Mouse (Mus musculus): Measurements from ENCODE around the gene Rdh9. TPM values are rescaled to one million over a fixed set of nuclear protein-coding genes. Genes with fewer than 3 reads are reported as not detected.

Rdh9 gene
- polyA plus RNA-seq, 1 experiment from 2014 or later = 0.11 TPM

DNA sequence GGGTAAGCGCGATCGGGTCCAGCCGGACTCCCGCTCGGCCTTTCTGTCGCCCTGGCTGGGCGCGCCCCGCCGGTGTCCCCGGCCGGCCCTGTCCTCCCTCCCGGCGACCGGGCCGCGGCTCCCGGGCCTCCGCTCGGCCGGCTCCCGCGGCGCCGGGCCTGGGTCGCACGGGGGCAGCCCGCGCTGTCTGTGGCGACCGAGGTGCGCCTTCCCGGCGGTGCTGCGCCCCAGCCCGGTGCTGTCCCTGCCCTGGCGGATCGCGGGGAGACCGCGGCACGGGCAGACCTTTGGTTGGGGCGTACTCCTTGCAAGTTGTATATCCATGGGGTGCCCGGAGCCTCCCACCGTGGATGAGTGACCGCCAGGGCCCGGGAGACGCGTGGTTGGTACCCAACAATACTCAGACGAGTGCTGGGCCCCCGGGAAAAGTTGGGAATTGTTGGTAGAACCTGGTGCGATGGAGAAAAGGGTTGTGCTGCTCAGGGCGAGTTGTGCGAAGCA, 36.5 kb upstream of the Rdh9 start:
- Histone ChIP-seq H3K4me2 (peak overlapping the region; percentile 66), H3K4me3 (peak overlapping the region; percentile 93), H3K27ac (peak overlapping the region; percentile 80), H3K4me1 (replicated peaks) (peaks cover 20% of the 10 kb centered on the region), H3K9me3 (replicated peaks) (no peaks in the 10 kb centered on the region), H3K36me3 (peaks cover 32% of the 10 kb centered on the region), H3K27me3 (no peaks in the 10 kb centered on the region), H3K9ac (peak overlapping the region; percentile 96)
- WGBS = under 1% methylated on average over 38 of the region's 55 CpGs
- ATAC-seq (replicated peaks; ENCODE audit: insufficient number of reproducible peaks, insufficient read depth, low FRiP score, low read depth) = peak; percentile 64

DNA sequence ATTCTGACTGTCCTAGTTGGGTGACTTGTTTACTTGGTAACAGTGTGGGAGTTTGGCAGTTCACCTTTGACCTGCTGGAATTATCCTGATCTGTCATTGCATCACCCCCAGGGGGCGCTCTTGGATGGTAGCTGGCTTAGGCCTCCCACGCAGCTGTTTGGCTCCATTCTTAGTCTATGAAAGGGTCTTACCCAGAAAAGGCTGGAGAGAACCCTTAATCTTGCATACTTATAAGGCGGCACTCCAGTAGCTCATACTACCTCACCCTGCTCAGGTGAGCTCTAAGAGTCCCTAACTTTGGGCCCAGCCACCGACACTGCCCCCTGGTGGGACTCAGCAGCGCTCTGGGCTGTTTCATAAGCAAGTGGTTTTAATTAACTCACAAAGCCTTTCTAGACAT, 31.5 kb upstream of the Rdh9 start:
- WGBS = 66% methylated on average over 5 of the region's 5 CpGs
- Histone ChIP-seq H3K4me1 (replicated peaks) (peaks cover 21% of the 10 kb centered on the region), H3K36me3 (peaks cover 37% of the 10 kb centered on the region), H3K27ac (no peak overlapping the region), H3K9me3 (replicated peaks) (no peaks in the 10 kb centered on the region), H3K4me3 (no peak overlapping the region), H3K27me3 (no peaks in the 10 kb centered on the region), H3K9ac (no peak overlapping the region), H3K4me2 (no peak overlapping the region)
- ATAC-seq (replicated peaks; ENCODE audit: insufficient number of reproducible peaks, insufficient read depth, low FRiP score, low read depth) = no peak

DNA sequence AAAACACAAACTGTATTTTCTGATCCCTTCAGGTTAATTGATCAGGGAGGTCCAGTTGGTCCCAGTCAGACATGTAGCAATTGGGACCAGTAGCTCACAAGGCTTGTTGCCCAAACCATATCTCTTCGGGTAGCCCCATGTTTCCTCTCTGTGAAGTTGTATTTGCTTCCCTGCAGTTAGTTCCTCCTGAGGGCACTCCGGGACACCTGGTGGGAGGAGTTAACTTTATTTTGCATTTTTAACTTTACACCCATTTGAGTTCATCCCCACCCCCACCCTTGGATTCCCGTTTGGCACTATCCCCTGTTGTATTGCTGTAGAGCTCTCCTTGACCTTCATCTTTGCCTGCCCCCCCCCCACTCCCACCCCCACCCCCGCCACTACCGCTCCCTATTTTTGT, 30.3 kb upstream of the Rdh9 start:
- Histone ChIP-seq H3K9ac (no peak overlapping the region), H3K4me3 (no peak overlapping the region), H3K27me3 (no peaks in the 10 kb centered on the region), H3K9me3 (replicated peaks) (no peaks in the 10 kb centered on the region), H3K4me2 (no peak overlapping the region), H3K36me3 (peaks cover 37% of the 10 kb centered on the region), H3K4me1 (replicated peaks) (peaks cover 17% of the 10 kb centered on the region), H3K27ac (no peak overlapping the region)
- WGBS = 71% methylated on average over 5 of the region's 5 CpGs
- no peak for ATAC-seq (replicated peaks; ENCODE audit: insufficient number of reproducible peaks, insufficient read depth, low FRiP score, low read depth)

DNA sequence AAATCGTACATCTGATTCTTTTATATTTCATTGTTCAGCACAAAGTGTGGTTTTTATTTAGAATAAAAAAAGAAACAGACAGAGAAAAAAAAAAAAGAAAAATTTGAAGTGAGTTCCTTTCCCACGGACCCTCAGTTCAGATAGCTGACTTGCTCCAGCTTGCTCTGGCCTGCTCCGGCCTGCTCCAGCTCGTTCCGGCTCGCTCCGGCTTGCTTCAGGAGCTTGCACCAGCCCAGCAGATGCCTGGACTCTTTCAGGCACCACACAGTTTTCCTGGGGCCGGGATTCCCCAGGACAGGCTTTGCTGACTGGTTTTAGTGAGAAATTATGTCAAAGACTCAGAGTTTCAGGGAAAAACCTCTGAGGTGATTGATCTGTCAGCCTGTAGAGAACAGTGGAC, 28.9 kb upstream of the Rdh9 start:
- Histone ChIP-seq H3K4me1 (replicated peaks) (peaks cover 17% of the 10 kb centered on the region), H3K36me3 (peaks cover 28% of the 10 kb centered on the region; the same call in 1 of the 2 replicates), H3K27me3 (no peaks in the 10 kb centered on the region), H3K4me2 (peak overlapping the region; percentile 66; the same call in 1 of the 2 replicates), H3K27ac (no peak overlapping the region), H3K9ac (no peak overlapping the region), H3K9me3 (replicated peaks) (no peaks in the 10 kb centered on the region), H3K4me3 (no peak overlapping the region)
- WGBS = 80% methylated on average over 8 of the region's 8 CpGs
- no peak for ATAC-seq (replicated peaks; ENCODE audit: insufficient number of reproducible peaks, insufficient read depth, low FRiP score, low read depth)

DNA sequence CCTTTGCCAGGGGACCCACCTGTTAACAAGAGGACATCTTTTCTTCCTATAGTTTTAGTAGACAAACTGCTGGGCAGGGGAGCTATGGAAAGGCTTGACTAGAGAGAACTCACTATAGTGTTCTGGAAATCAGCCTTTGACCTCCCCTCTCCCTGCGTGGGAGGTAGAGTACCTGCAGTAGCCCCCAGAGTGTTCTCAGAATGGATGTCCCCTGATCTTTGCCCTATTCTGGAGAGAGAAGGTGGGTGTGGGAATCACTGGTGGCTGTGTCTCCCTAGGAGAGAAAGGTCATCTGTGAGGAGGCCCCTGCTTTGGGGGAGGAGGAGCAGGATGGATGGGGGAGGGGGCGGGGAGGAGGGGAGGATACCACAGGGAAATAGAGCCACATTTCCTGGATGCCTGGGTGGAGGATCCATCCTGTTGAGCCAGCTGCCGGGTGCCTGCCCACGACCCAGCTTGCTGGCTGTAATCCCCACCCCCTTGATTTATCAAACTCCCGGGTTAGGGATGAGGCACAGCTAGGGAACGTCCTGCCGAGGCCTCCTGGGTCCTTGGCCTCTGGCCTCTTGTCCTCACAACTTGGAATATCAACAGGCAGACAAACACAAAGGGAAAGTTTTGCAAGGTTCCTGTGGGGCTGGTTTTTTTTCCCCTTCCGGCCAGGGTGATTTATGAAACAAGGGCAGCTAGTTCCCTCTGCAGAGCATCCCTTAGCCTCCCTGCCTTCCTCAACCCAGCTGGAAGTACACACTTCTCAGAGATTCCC, 27.2 kb upstream of the Rdh9 start:
- H3K36me3 ChIP-seq = peaks cover 11% of the 10 kb centered on the region; the same call in 1 of the 2 replicates
- peak overlapping the region; percentile 63 for H3K27ac ChIP-seq
- peak overlapping the region; percentile 50 for H3K4me3 ChIP-seq
- no peak for ATAC-seq (replicated peaks; ENCODE audit: insufficient number of reproducible peaks, insufficient read depth, low FRiP score, low read depth)
- WGBS = 11% methylated on average over 8 of the region's 8 CpGs
- no peak overlapping the region; the same call in 1 of the 2 replicates for H3K9ac ChIP-seq
- no peaks in the 10 kb centered on the region for H3K27me3 ChIP-seq
- H3K4me1 ChIP-seq (replicated peaks) = peaks cover 17% of the 10 kb centered on the region
- no peaks in the 10 kb centered on the region for H3K9me3 ChIP-seq (replicated peaks)
- peak overlapping the region; percentile 66 for H3K4me2 ChIP-seq

DNA sequence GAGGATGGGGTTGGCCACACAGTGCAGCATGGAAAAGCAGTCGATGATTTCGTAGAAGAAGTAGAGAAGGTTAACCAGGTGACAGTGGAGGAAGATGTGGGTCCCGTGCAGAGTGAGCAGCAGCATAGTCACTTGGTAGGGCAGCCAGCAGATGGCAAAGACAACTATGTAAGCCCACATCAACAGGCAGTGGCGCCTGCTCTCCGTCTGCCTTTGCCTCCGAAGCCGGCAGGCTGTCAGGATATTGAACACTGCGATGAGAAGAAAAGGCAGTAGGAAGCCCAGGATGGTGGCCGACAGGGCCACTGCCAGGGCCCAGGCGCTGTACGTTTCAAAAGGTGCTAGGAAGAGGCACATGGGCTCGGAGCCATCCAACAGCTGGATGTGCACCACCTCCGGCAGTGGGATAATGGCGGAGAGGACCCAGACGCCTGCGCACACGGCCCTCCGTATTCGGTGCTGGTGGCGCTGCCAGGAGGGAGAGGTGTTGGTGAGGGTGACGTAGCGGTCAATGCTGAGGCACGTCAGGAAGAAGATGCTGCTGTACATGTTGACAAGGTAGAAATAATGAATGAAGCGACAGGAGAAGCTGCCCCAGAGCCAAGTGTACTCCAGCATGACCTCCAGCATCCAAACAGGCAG, 25.9 kb upstream of the Rdh9 start:
- H3K9ac ChIP-seq = peak overlapping the region; percentile 40; the same call in 1 of the 2 replicates
- WGBS = 42% methylated on average over 24 of the region's 24 CpGs

DNA sequence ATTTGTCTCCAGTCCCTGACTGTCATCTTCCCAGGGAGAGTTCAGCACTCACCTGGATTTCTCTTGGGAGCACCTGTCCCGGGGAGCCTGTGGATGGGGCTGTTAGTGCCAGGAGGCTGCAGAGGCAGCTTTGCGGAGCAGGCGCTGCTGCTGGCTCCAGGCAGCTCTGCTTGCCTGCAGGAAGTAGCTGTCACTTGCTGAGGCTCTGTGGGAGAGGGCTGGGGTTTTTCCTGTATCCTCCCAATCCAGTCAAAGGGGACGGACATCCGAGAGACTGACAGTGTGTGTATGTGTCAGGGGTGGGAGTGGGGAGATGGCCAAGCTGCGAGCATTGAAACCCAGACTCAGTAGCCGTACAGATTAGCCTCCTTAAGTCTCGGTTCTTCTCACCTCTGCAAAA, 24.6 kb upstream of the Rdh9 start, which contains the start of gene Gpr182:
Gene Gpr182 (minus strand): TSS at position 185 of the 400 bp plus-strand sequence.
- H3K4me2 ChIP-seq = peak within 1 kb of the TSS; percentile 66
- ATAC-seq (replicated peaks; ENCODE audit: insufficient number of reproducible peaks, insufficient read depth, low FRiP score, low read depth) = 0 out of 2 replicates have a peak, but pooled peaks have one; percentile 47
- WGBS = 39% methylated on average over 8 of the region's 8 CpGs
- peak within 1 kb of the TSS; percentile 40; the same call in 1 of the 2 replicates for H3K9ac ChIP-seq
- H3K36me3 ChIP-seq = no peaks in the 10 kb centered on the region; the same call in 1 of the 2 replicates
- no peaks in the 10 kb centered on the region for H3K27me3 ChIP-seq
- peak within 1 kb of the TSS; percentile 63 for H3K27ac ChIP-seq
- H3K9me3 ChIP-seq (replicated peaks) = no peaks in the 10 kb centered on the region
- H3K4me1 ChIP-seq (replicated peaks) = peaks cover 30% of the 10 kb centered on the region
- H3K4me3 ChIP-seq = peak within 1 kb of the TSS; percentile 50

More for the DNA sequence above, 25.9 kb upstream of the Rdh9 start:
- peaks cover 29% of the 10 kb centered on the region for H3K4me1 ChIP-seq (replicated peaks)
- ATAC-seq (replicated peaks; ENCODE audit: insufficient number of reproducible peaks, insufficient read depth, low FRiP score, low read depth) = no peak
- H3K9me3 ChIP-seq (replicated peaks) = no peaks in the 10 kb centered on the region
- H3K36me3 ChIP-seq = peaks cover 5% of the 10 kb centered on the region; the same call in 1 of the 2 replicates
- H3K27ac ChIP-seq = peak overlapping the region; percentile 63
- peak overlapping the region; percentile 66 for H3K4me2 ChIP-seq
- H3K27me3 ChIP-seq = no peaks in the 10 kb centered on the region
- peak overlapping the region; percentile 50 for H3K4me3 ChIP-seq

DNA sequence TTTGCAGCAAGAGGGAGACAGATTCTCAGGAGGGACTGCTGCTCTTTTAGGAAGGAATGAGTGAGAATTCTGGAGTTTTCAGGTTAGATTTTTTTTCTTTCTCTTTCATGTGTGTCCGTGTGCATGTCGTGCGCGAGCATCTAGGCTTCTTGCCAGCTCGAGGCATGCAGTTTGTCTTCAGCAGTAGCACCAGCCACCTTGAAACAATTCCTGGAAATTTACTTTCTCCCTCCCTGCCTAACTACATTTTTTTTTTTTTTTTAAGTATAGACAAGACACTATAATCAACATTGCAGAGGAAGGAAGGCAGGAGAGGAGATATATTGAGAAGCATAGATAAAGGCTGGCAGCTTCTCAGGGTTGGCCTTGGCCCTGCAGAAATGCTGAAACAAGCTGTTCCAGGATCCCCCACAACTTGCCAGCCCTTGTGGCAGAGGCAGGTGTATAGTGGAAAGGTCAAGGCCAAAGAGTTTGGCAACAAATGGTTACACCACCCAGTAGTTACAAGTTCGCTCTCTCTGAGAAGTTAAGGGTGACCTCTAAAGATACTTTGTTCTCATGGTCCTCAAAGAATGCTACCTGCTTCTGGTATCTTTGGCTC, 21.5 kb upstream of the Rdh9 start:
- 64% methylated on average over 6 of the region's 6 CpGs for WGBS
- no peaks in the 10 kb centered on the region for H3K36me3 ChIP-seq
- peak overlapping the region; percentile 65 for H3K27ac ChIP-seq
- H3K4me1 ChIP-seq (replicated peaks) = peaks cover 18% of the 10 kb centered on the region
- H3K4me2 ChIP-seq = no peak overlapping the region
- no peaks in the 10 kb centered on the region for H3K9me3 ChIP-seq (replicated peaks)
- no peak; the same call in 1 of the 2 replicates for ATAC-seq (replicated peaks; ENCODE audit: insufficient number of reproducible peaks, insufficient read depth, low FRiP score, low read depth)
- no peaks in the 10 kb centered on the region for H3K27me3 ChIP-seq
- no peak overlapping the region for H3K4me3 ChIP-seq
- H3K9ac ChIP-seq = no peak overlapping the region

DNA sequence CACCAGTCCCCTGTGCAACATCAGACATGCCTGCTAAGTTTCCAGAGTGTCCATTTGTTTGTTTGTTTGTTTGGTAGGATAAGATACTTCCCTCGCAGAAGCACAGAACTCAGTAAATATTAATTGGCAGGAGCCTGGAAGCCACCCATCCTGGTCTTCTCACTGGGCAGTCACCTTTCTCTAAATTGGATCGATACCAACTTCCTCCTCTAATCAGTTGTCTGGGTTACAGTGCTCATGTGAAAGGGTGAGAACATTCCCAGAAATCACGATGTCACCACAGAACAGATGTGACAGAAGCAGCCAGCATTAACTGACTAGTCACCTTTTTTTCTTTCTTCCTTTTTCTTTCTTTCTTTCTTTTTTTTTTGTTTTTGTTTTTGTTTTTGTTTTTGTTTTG, 20.9 kb upstream of the Rdh9 start:
- Histone ChIP-seq H3K4me2 (no peak overlapping the region), H3K4me1 (replicated peaks) (peaks cover 15% of the 10 kb centered on the region), H3K9ac (no peak overlapping the region), H3K27me3 (no peaks in the 10 kb centered on the region), H3K27ac (peak overlapping the region; percentile 64), H3K36me3 (no peaks in the 10 kb centered on the region), H3K9me3 (replicated peaks) (no peaks in the 10 kb centered on the region), H3K4me3 (no peak overlapping the region)
- WGBS = 41% methylated on average over 3 of the region's 3 CpGs
- no peak for ATAC-seq (replicated peaks; ENCODE audit: insufficient number of reproducible peaks, insufficient read depth, low FRiP score, low read depth)

DNA sequence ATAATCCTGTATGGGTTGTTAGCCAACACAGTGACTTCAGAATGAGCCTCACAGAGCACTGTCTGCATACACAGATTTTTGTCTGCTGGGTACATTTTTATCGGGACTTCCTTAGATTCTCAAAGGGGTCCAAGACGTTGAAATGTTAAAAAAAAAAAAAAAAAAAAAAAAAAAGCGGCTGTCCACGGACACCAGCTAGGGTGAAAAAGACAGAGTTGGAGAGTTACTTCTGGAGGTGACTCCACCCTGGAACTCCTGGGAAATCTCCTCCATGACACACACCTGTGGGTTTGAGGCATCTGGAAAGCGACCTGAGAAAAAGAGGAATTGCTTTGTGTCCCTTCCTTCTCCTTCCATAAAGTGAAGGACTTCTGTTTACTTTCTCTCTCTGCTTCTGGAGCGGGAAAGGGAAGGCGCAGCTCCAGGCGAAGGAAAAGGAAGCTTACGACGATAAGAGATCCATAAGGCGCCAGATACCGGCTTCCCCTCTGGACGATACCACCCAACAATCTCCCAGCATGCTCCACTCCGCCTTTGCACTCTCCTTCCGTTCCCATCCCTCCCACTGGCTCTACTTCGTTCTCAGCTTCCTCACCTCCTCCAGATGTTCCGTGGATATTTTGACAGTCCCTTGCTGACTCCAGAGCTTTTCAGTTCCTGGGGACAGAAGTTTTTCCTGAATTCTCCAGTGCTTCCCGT, 20.3 kb upstream of the Rdh9 start:
- 23% methylated on average over 18 of the region's 18 CpGs for WGBS

More for the DNA sequence above, 20.3 kb upstream of the Rdh9 start:
- peak overlapping the region; percentile 24 for H3K4me3 ChIP-seq
- no peak overlapping the region for H3K9ac ChIP-seq
- peaks cover 13% of the 10 kb centered on the region for H3K4me1 ChIP-seq (replicated peaks)
- peak; percentile 61 for ATAC-seq (replicated peaks; ENCODE audit: insufficient number of reproducible peaks, insufficient read depth, low FRiP score, low read depth)
- H3K9me3 ChIP-seq (replicated peaks) = no peaks in the 10 kb centered on the region
- peak overlapping the region; percentile 64 for H3K27ac ChIP-seq
- peak overlapping the region; percentile 52 for H3K4me2 ChIP-seq
- H3K36me3 ChIP-seq = no peaks in the 10 kb centered on the region
- no peaks in the 10 kb centered on the region for H3K27me3 ChIP-seq

All from heart, embryonic 15.5 days (tissue).